Mouse (Mus musculus): ENCODE measurements around the gene Mptx1. TPM values are rescaled to one million over a fixed set of nuclear protein-coding genes. Genes with fewer than 3 reads are reported as not detected.
"Not testable (repeated sequence)": the region's sequence is repeated elsewhere in the genome, so short reads cannot be mapped to it uniquely, and the experiment has no call there.

Mptx1 gene
- polyA plus RNA-seq (2016; fragmentation: Nextera tagmentation; extraction: Ambion mirVana), result not detected in 2 replicates

- no peaks in the 10 kb centered on the region for H3K9me3 ChIP-seq (replicated peaks)
Observed at GRCm38 (mm10) chr1:174330218-174330617, at the start of gene Mptx1. Mptx1 (plus strand) TSS chr1:174330518.

GRCm38 (mm10) chr1:174303162-174303561, 27.2 kb upstream of the Mptx1 start:
- H3K36me3 ChIP-seq, result no peaks in the 10 kb centered on the region
- 58% methylated on average over 1 of the region's 1 CpGs for WGBS
- no peaks in the 10 kb centered on the region for H3K9me3 ChIP-seq (replicated peaks)
- no peak overlapping the region for H3K4me3 ChIP-seq
- H3K4me2 ChIP-seq (replicated peaks), result no peak overlapping the region
- H3K27me3 ChIP-seq, result no peaks in the 10 kb centered on the region
- H3K9ac ChIP-seq, result no peak overlapping the region
- no peaks in the 10 kb centered on the region for H3K4me1 ChIP-seq
- no peak for ATAC-seq (ENCODE audit: low FRiP score)
- no peak overlapping the region for H3K27ac ChIP-seq

More at GRCm38 (mm10) chr1:174330218-174330617, at the start of gene Mptx1:
- Histone ChIP-seq H3K4me1 (no peaks in the 10 kb centered on the region), H3K4me2 (replicated peaks) (no peak within 1 kb of the TSS), H3K9ac (no peak within 1 kb of the TSS), H3K4me3 (no peak within 1 kb of the TSS), H3K27me3 (no peaks in the 10 kb centered on the region), H3K27ac (no peak within 1 kb of the TSS), H3K36me3 (no peaks in the 10 kb centered on the region)
- no peak for ATAC-seq (ENCODE audit: low FRiP score)

GRCm38 (mm10) chr1:174317308-174317707, 13.0 kb upstream of the Mptx1 start:
- H3K9ac ChIP-seq, result no peak overlapping the region
- no peak overlapping the region for H3K4me3 ChIP-seq
- no peaks in the 10 kb centered on the region for H3K27me3 ChIP-seq
- H3K4me1 ChIP-seq, result no peaks in the 10 kb centered on the region
- no peaks in the 10 kb centered on the region for H3K9me3 ChIP-seq (replicated peaks)
- ATAC-seq (ENCODE audit: low FRiP score), result no peak
- H3K36me3 ChIP-seq, result no peaks in the 10 kb centered on the region
- H3K27ac ChIP-seq, result no peak overlapping the region
- 84% methylated on average over 2 of the region's 2 CpGs for WGBS
- H3K4me2 ChIP-seq (replicated peaks), result no peak overlapping the region

- ATAC-seq (ENCODE audit: low FRiP score); H3K9me3 ChIP-seq (replicated peaks); H3K4me2 ChIP-seq (replicated peaks); H3K4me3 ChIP-seq; H3K9ac ChIP-seq; H3K27ac ChIP-seq; H3K36me3 ChIP-seq; H3K4me1 ChIP-seq; H3K27me3 ChIP-seq: not testable (repeated sequence)
- 72% methylated on average over 1 of the region's 1 CpGs for WGBS
Observed at GRCm38 (mm10) chr1:174353636-174354035, 23.3 kb downstream of the Mptx1 start.

GRCm38 (mm10) chr1:174354640-174355039, 24.3 kb downstream of the Mptx1 start:
- no peak overlapping the region for H3K27ac ChIP-seq
- ATAC-seq (ENCODE audit: low FRiP score), result no peak
- no peaks in the 10 kb centered on the region for H3K4me1 ChIP-seq
- no peak overlapping the region for H3K9ac ChIP-seq
- no peaks in the 10 kb centered on the region for H3K27me3 ChIP-seq
- H3K4me3 ChIP-seq, result no peak overlapping the region
- H3K36me3 ChIP-seq, result no peaks in the 10 kb centered on the region
- WGBS, result 83% methylated on average over 5 of the region's 5 CpGs
- no peaks in the 10 kb centered on the region for H3K9me3 ChIP-seq (replicated peaks)
- H3K4me2 ChIP-seq (replicated peaks), result no peak overlapping the region

GRCm38 (mm10) chr1:174364882-174365451, 34.6 kb downstream of the Mptx1 start, which contains the start of gene Olfr417:
Olfr417 (plus strand) TSS chr1:174365122.
- no peaks in the 10 kb centered on the region for H3K27me3 ChIP-seq
- no peaks in the 10 kb centered on the region for H3K36me3 ChIP-seq
- no peak within 1 kb of the TSS for H3K4me3 ChIP-seq
- H3K4me2 ChIP-seq (replicated peaks), result no peak within 1 kb of the TSS
- no peak within 1 kb of the TSS for H3K9ac ChIP-seq
- no peak for ATAC-seq (ENCODE audit: low FRiP score)
- 76% methylated on average over 2 of the region's 2 CpGs for WGBS
- no peaks in the 10 kb centered on the region for H3K4me1 ChIP-seq
- H3K27ac ChIP-seq, result no peak within 1 kb of the TSS
- no peaks in the 10 kb centered on the region for H3K9me3 ChIP-seq (replicated peaks)

- H3K9ac ChIP-seq, result no peak overlapping the region
- H3K4me3 ChIP-seq, result no peak overlapping the region
- H3K4me1 ChIP-seq, result no peaks in the 10 kb centered on the region
- H3K36me3 ChIP-seq, result no peaks in the 10 kb centered on the region
- ATAC-seq (ENCODE audit: low FRiP score), result no peak
- no peak overlapping the region for H3K27ac ChIP-seq
- WGBS, result 96% methylated on average over 3 of the region's 3 CpGs
- H3K27me3 ChIP-seq, result no peaks in the 10 kb centered on the region
- H3K4me2 ChIP-seq (replicated peaks), result no peak overlapping the region
- H3K9me3 ChIP-seq (replicated peaks), result no peaks in the 10 kb centered on the region
Observed at GRCm38 (mm10) chr1:174373799-174374198, 43.5 kb downstream of the Mptx1 start.

Other genes starting within 250 kb of the Mptx1 start
- gene Olfr429, start 246.2 kb upstream of the Mptx1 start, polyA plus RNA-seq (2016; fragmentation: Nextera tagmentation; extraction: Ambion mirVana), result not detected in 2 replicates
- not detected in 2 replicates for gene Olfr427, start 233.6 kb upstream of the Mptx1 start, polyA plus RNA-seq (2016; fragmentation: Nextera tagmentation; extraction: Ambion mirVana)
- not detected in 2 replicates for gene Olfr231, start 209.4 kb upstream of the Mptx1 start, polyA plus RNA-seq (2016; fragmentation: Nextera tagmentation; extraction: Ambion mirVana)
- not detected in 2 replicates for gene Olfr424, start 199.0 kb upstream of the Mptx1 start, polyA plus RNA-seq (2016; fragmentation: Nextera tagmentation; extraction: Ambion mirVana)
- not detected in 2 replicates for gene Olfr420, start 174.9 kb upstream of the Mptx1 start, polyA plus RNA-seq (2016; fragmentation: Nextera tagmentation; extraction: Ambion mirVana)
- gene Spta1, start 157.7 kb upstream of the Mptx1 start, polyA plus RNA-seq (2016; fragmentation: Nextera tagmentation; extraction: Ambion mirVana), result 1.5 and 1.7 TPM in 2 replicates
- gene Olfr419, start 78.5 kb upstream of the Mptx1 start, polyA plus RNA-seq (2016; fragmentation: Nextera tagmentation; extraction: Ambion mirVana), result not detected in 2 replicates
- gene Olfr417, start 34.6 kb downstream of the Mptx1 start, polyA plus RNA-seq (2016; fragmentation: Nextera tagmentation; extraction: Ambion mirVana), result not detected in 2 replicates
- gene Olfr248, start 60.5 kb downstream of the Mptx1 start, polyA plus RNA-seq (2016; fragmentation: Nextera tagmentation; extraction: Ambion mirVana), result not detected in 2 replicates
- not detected in 2 replicates for gene Olfr414, start 93.5 kb downstream of the Mptx1 start, polyA plus RNA-seq (2016; fragmentation: Nextera tagmentation; extraction: Ambion mirVana)
- not detected in 2 replicates for gene Olfr220, start 111.6 kb downstream of the Mptx1 start, polyA plus RNA-seq (2016; fragmentation: Nextera tagmentation; extraction: Ambion mirVana)
- gene Fmn2, start 171.3 kb downstream of the Mptx1 start, polyA plus RNA-seq (2016; fragmentation: Nextera tagmentation; extraction: Ambion mirVana), result 7.2 and 8.4 TPM in 2 replicates